Mouse (Mus musculus): Measurements from ENCODE around the gene Chml. TPM values are rescaled to one million over a fixed set of nuclear protein-coding genes. Genes with fewer than 3 reads are reported as not detected.

Gene Chml
- total RNA-seq (2014; fragmentation: Nextera tagmentation), result 7.0 and 12.6 TPM in 2 replicates
- total RNA-seq (2017), result 12.5 and 15.8 TPM in 2 replicates

- ATAC-seq (replicated peaks; ENCODE audit: low FRiP score, low TSS enrichment, poor library complexity, severe bottlenecking), result peak; percentile 92
Observed at GRCm38 (mm10) chr1:175692246-175692996, at the start of gene Chml, which contains the start of gene Opn3. Gene Chml, minus strand, starts transcription at chr1:175692901. Gene Opn3, minus strand, starts transcription at chr1:175692776.

- ATAC-seq (replicated peaks; ENCODE audit: low FRiP score, low TSS enrichment, poor library complexity, severe bottlenecking), result no peak
Observed at GRCm38 (mm10) chr1:175725771-175726170, 33.1 kb upstream of the Chml start.

GRCm38 (mm10) chr1:175716832-175717231, 24.1 kb upstream of the Chml start:
- ATAC-seq (replicated peaks; ENCODE audit: low FRiP score, low TSS enrichment, poor library complexity, severe bottlenecking), result no peak

- no peak for ATAC-seq (replicated peaks; ENCODE audit: low FRiP score, low TSS enrichment, poor library complexity, severe bottlenecking)
Observed at GRCm38 (mm10) chr1:175712338-175712909, 19.7 kb upstream of the Chml start.

- no peak for ATAC-seq (replicated peaks; ENCODE audit: low FRiP score, low TSS enrichment, poor library complexity, severe bottlenecking)
Observed at GRCm38 (mm10) chr1:175708013-175708412, 15.3 kb upstream of the Chml start.

- ATAC-seq (replicated peaks; ENCODE audit: low FRiP score, low TSS enrichment, poor library complexity, severe bottlenecking), result no peak
Observed at GRCm38 (mm10) chr1:175707599-175707998, 14.9 kb upstream of the Chml start.

- no peak for ATAC-seq (replicated peaks; ENCODE audit: low FRiP score, low TSS enrichment, poor library complexity, severe bottlenecking)
Observed at GRCm38 (mm10) chr1:175701145-175701544, 8.4 kb upstream of the Chml start.

GRCm38 (mm10) chr1:175699796-175700195, 7.1 kb upstream of the Chml start:
- ATAC-seq (replicated peaks; ENCODE audit: low FRiP score, low TSS enrichment, poor library complexity, severe bottlenecking), result 0 out of 2 replicates have a peak, but pooled peaks have one; percentile 55

- ATAC-seq (replicated peaks; ENCODE audit: low FRiP score, low TSS enrichment, poor library complexity, severe bottlenecking), result no peak
Observed at GRCm38 (mm10) chr1:175699375-175699774, 6.7 kb upstream of the Chml start.

- ATAC-seq (replicated peaks; ENCODE audit: low FRiP score, low TSS enrichment, poor library complexity, severe bottlenecking), result no peak
Observed at GRCm38 (mm10) chr1:175698293-175698692, 5.6 kb upstream of the Chml start, which contains the start of gene Wdr64. Gene Wdr64, plus strand, starts transcription at chr1:175698593.

GRCm38 (mm10) chr1:175693429-175693960, 794 bp upstream of the Chml start:
- ATAC-seq (replicated peaks; ENCODE audit: low FRiP score, low TSS enrichment, poor library complexity, severe bottlenecking), result peak; percentile 6

- ATAC-seq (replicated peaks; ENCODE audit: low FRiP score, low TSS enrichment, poor library complexity, severe bottlenecking), result peak; percentile 39
Observed at GRCm38 (mm10) chr1:175692997-175693361, 278 bp upstream of the Chml start.

- ATAC-seq (replicated peaks; ENCODE audit: low FRiP score, low TSS enrichment, poor library complexity, severe bottlenecking), result no peak
Observed at GRCm38 (mm10) chr1:175691686-175692245, 935 bp downstream of the Chml start.

- ATAC-seq (replicated peaks; ENCODE audit: low FRiP score, low TSS enrichment, poor library complexity, severe bottlenecking), result no peak
Observed at GRCm38 (mm10) chr1:175680995-175681394, 11.7 kb downstream of the Chml start.

GRCm38 (mm10) chr1:175677459-175677858, 15.2 kb downstream of the Chml start:
- no peak for ATAC-seq (replicated peaks; ENCODE audit: low FRiP score, low TSS enrichment, poor library complexity, severe bottlenecking)

GRCm38 (mm10) chr1:175675116-175675515, 17.6 kb downstream of the Chml start:
- ATAC-seq (replicated peaks; ENCODE audit: low FRiP score, low TSS enrichment, poor library complexity, severe bottlenecking), result no peak

- no peak for ATAC-seq (replicated peaks; ENCODE audit: low FRiP score, low TSS enrichment, poor library complexity, severe bottlenecking)
Observed at GRCm38 (mm10) chr1:175673563-175674325, 19.0 kb downstream of the Chml start.

- ATAC-seq (replicated peaks; ENCODE audit: low FRiP score, low TSS enrichment, poor library complexity, severe bottlenecking), result no peak
Observed at GRCm38 (mm10) chr1:175671626-175672025, 21.1 kb downstream of the Chml start.

GRCm38 (mm10) chr1:175670042-175670441, 22.7 kb downstream of the Chml start:
- no peak for ATAC-seq (replicated peaks; ENCODE audit: low FRiP score, low TSS enrichment, poor library complexity, severe bottlenecking)

GRCm38 (mm10) chr1:175669456-175669855, 23.2 kb downstream of the Chml start:
- ATAC-seq (replicated peaks; ENCODE audit: low FRiP score, low TSS enrichment, poor library complexity, severe bottlenecking), result no peak

Measured in megakaryocyte-erythroid progenitor cell, adult 5-6 weeks (primary cell).